Mouse (Mus musculus) myocyte (in vitro differentiated cells): ENCODE measurements around the gene Ndufc2.

Source experiments
- MAX ChIP-seq: IDR thresholded peaks from one replicate; pipeline ENCODE4 v1.6.1; 2011; ENCODE audit warnings: low read depth, mild to moderate bottlenecking, control low read depth
- MYOG ChIP-seq, 3 experiments: IDR thresholded peaks; one replicate each; pipeline ENCODE4 v1.6.1; 2011; ENCODE audit warnings: control low read depth in 2 of 3, low read depth in 2 of 3, mild to moderate bottlenecking in 2 of 3; ENCODE audit not compliant: insufficient read length in 2 of 3, control insufficient read depth in 1 of 3, insufficient read depth in 1 of 3
- POLR2A ChIP-seq: IDR thresholded peaks from one replicate; pipeline ENCODE4 v1.6.1; 2011; ENCODE audit warnings: low read depth, mild to moderate bottlenecking, control low read depth, moderate library complexity; ENCODE audit not compliant: insufficient read length
- TCF12 ChIP-seq: IDR thresholded peaks from one replicate; pipeline ENCODE4 v1.6.1; 2011; ENCODE audit warnings: mild to moderate bottlenecking, control low read depth; ENCODE audit not compliant: poor library complexity, insufficient read depth, severe bottlenecking
- USF1 ChIP-seq: IDR thresholded peaks from one replicate; pipeline ENCODE4 v1.6.1; 2011; ENCODE audit warnings: low read depth, mild to moderate bottlenecking, control low read depth, moderate library complexity

- TF ChIP-seq POLR2A: no peak
- TF ChIP-seq USF1: no peak
- TF ChIP-seq MYOG (IDR thresholded peaks at IDR 0.05; ENCODE audit: control insufficient read depth in 1 of 3, insufficient read depth in 1 of 3, insufficient read length in 2 of 3, low read depth in 2 of 3): no peak
- no peak for TF ChIP-seq MAX
- TF ChIP-seq TCF12: no peak
Observed at GRCm38 (mm10) chr7:97420406-97420805, 20.6 kb downstream of the Ndufc2 start.
